Mouse (Mus musculus): ENCODE results near the gene Nup54. TPM values are rescaled to one million over a fixed set of nuclear protein-coding genes. Genes with fewer than 3 reads are reported as not detected.

The Nup54 gene
- 54.1 and 55.1 TPM in 2 replicates for polyA plus RNA-seq (2015; fragmentation: Nextera tagmentation; extraction: Ambion mirVana)

DNA sequence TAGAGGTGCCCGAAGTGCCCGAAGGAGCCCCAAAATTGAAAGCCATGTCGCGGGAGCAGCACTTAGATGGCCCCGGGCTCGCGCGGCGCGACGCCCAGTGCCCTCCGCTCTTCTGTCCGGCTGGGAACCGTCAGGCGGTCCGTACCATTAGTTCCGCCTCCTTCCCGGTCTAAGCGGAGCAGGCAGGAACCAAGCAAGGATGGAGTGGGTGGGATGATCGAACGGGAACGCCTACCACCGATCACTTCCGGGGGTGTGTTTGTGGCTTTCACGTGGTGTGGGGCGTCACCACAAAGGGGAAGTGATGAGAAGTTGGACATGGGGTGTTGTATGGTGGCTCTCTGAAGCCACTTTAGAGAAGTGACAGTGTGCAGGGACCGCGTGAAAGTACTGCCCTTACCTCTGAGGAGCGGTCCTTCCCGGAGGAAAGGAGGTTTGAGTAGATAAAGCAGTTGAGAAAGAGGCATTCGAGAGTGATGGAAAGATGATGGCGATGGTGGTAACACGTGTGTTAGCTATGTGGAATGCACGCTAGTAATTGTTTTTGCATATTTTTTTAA lies at the start of gene Nup54:
Gene Nup54, minus strand, starts transcription at position 195 of the 560 bp plus-strand sequence.
- Histone ChIP-seq H3K4me2 (peak within 1 kb of the TSS; percentile 84), H3K4me1 (peaks cover 9% of the 10 kb centered on the region), H3K9ac (peak within 1 kb of the TSS; percentile 90), H3K27ac (peak within 1 kb of the TSS; percentile 87), H3K4me3 (replicated peaks) (peak within 1 kb of the TSS; percentile 86), H3K9me3 (replicated peaks) (no peaks in the 10 kb centered on the region), H3K27me3 (no peaks in the 10 kb centered on the region), H3K36me3 (peaks cover 7% of the 10 kb centered on the region)
- under 1% methylated on average over 34 of the region's 34 CpGs for WGBS
- peak; percentile 99 for ATAC-seq (replicated peaks; ENCODE audit: low FRiP score)

GRCm38 (mm10) chr5:92472863-92473262 lies 37.8 kb upstream of the Nup54 start:
- Histone ChIP-seq H3K4me1 (peaks cover 9% of the 10 kb centered on the region; the same call in 1 of the 2 replicates), H3K4me3 (replicated peaks) (no peak overlapping the region), H3K36me3 (peaks cover 5% of the 10 kb centered on the region; the same call in 1 of the 2 replicates), H3K4me2 (no peak overlapping the region), H3K9me3 (replicated peaks) (no peaks in the 10 kb centered on the region), H3K27ac (no peak overlapping the region), H3K27me3 (no peaks in the 10 kb centered on the region), H3K9ac (no peak overlapping the region)
- no peak for ATAC-seq (replicated peaks; ENCODE audit: low FRiP score)
- WGBS: 63% methylated on average over 5 of the region's 5 CpGs

- WGBS: 90% methylated on average over 4 of the region's 4 CpGs
- peaks cover 5% of the 10 kb centered on the region; the same call in 1 of the 2 replicates for H3K36me3 ChIP-seq
- H3K4me3 ChIP-seq (replicated peaks): no peak overlapping the region
- no peak for ATAC-seq (replicated peaks; ENCODE audit: low FRiP score)
- H3K27me3 ChIP-seq: no peaks in the 10 kb centered on the region
- no peaks in the 10 kb centered on the region for H3K9me3 ChIP-seq (replicated peaks)
- H3K4me2 ChIP-seq: no peak overlapping the region
- no peak overlapping the region for H3K27ac ChIP-seq
- H3K4me1 ChIP-seq: peaks cover 20% of the 10 kb centered on the region
- H3K9ac ChIP-seq: no peak overlapping the region
Observed at GRCm38 (mm10) chr5:92471531-92471930, 36.5 kb upstream of the Nup54 start.

DNA sequence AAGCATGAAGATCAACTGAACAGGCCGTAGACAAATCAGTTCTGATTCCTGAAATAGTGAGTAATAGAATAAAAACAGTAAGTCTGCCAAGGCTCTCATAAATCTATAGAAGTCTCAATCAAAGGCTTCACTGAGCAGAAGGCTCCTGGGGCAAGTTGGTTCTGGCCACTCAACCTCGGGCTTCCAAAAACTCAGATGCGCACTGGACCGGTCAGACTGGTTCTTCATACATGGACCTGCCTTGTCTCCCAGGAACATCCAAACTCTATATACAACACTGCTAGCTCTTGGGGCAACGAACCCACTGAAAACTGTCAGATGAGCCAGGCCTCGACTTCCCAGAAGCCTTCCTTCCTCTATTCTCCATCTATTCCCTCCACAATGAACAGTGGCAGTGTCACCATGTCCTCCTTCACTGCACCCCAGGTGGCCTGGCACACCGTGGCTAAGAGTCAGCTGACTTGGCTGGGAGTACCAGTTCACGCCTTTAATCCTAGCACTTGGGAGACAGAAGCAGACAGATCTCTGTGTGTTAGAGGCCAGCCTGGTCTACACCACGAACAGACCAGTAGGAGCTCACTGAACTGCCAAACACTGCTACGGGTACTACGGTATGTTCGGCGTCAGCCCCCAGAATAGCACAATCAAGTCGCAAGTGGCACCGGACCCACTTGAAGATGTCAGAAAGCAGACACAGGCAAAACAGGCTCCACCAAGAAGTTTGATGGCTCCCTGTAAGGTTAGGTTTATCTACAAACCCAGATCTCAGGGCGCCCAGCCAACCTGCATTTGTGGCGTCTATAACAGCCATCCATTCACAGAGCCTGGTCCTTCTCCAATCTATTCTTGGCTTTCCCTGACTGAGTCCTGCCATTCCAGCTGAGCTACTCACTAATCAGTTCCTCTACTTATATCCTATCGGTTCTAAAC lies 34.4 kb upstream of the Nup54 start:
- Histone ChIP-seq H3K9me3 (replicated peaks) (no peaks in the 10 kb centered on the region), H3K4me3 (replicated peaks) (no peak overlapping the region), H3K9ac (no peak overlapping the region), H3K27me3 (no peaks in the 10 kb centered on the region), H3K4me1 (peaks cover 20% of the 10 kb centered on the region), H3K4me2 (no peak overlapping the region), H3K36me3 (no peaks in the 10 kb centered on the region), H3K27ac (no peak overlapping the region)
- WGBS: 87% methylated on average over 18 of the region's 18 CpGs
- ATAC-seq (replicated peaks; ENCODE audit: low FRiP score): no peak

- Histone ChIP-seq H3K27ac (no peak overlapping the region), H3K9ac (no peak overlapping the region), H3K4me1 (peaks cover 20% of the 10 kb centered on the region), H3K4me3 (replicated peaks) (no peak overlapping the region), H3K9me3 (replicated peaks) (no peaks in the 10 kb centered on the region), H3K4me2 (no peak overlapping the region), H3K27me3 (no peaks in the 10 kb centered on the region), H3K36me3 (no peaks in the 10 kb centered on the region)
- ATAC-seq (replicated peaks; ENCODE audit: low FRiP score): no peak
- 80% methylated on average over 6 of the region's 6 CpGs for WGBS
Observed at GRCm38 (mm10) chr5:92468234-92468633, 33.2 kb upstream of the Nup54 start.

- 68% methylated on average over 8 of the region's 8 CpGs for WGBS
- H3K4me3 ChIP-seq (replicated peaks): no peak overlapping the region
- peaks cover 20% of the 10 kb centered on the region for H3K4me1 ChIP-seq
- H3K9ac ChIP-seq: no peak overlapping the region
- no peaks in the 10 kb centered on the region for H3K36me3 ChIP-seq
- ATAC-seq (replicated peaks; ENCODE audit: low FRiP score): no peak
- no peaks in the 10 kb centered on the region for H3K9me3 ChIP-seq (replicated peaks)
- peak overlapping the region; percentile 54; the same call in 1 of the 2 replicates for H3K27ac ChIP-seq
- no peaks in the 10 kb centered on the region for H3K27me3 ChIP-seq
- no peak overlapping the region for H3K4me2 ChIP-seq
Observed at GRCm38 (mm10) chr5:92467102-92467766, 32.2 kb upstream of the Nup54 start.

DNA sequence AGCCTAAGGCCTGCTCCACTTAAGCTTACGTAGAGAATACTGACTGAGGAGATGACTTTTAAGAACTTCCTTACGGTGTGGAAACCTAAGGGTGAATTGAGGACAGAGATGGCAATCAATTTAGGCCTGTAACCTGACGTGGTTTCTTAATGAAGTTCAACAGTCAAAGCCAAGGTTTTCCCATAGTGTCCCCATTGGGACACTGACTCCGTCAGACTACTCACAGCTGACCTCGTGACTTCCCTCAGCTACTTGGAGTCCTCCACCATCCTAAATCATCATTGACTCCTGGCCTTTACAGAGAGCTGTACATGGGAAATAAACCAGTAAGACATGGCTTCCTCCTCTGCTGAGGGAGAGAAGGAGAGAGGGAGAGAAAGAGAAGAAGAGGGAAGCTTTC lies 30.5 kb upstream of the Nup54 start:
- H3K27ac ChIP-seq: no peak overlapping the region
- no peaks in the 10 kb centered on the region for H3K9me3 ChIP-seq (replicated peaks)
- H3K9ac ChIP-seq: no peak overlapping the region
- no peak for ATAC-seq (replicated peaks; ENCODE audit: low FRiP score)
- no peaks in the 10 kb centered on the region for H3K27me3 ChIP-seq
- H3K4me3 ChIP-seq (replicated peaks): no peak overlapping the region
- H3K4me1 ChIP-seq: peaks cover 20% of the 10 kb centered on the region
- WGBS: 75% methylated on average over 5 of the region's 5 CpGs
- no peak overlapping the region for H3K4me2 ChIP-seq
- H3K36me3 ChIP-seq: peaks cover 1% of the 10 kb centered on the region; the same call in 1 of the 2 replicates

- H3K4me2 ChIP-seq: no peak overlapping the region
- H3K9me3 ChIP-seq (replicated peaks): no peaks in the 10 kb centered on the region
- H3K36me3 ChIP-seq: peaks cover 6% of the 10 kb centered on the region; the same call in 1 of the 2 replicates
- H3K27me3 ChIP-seq: no peaks in the 10 kb centered on the region
- no peak; the same call in 1 of the 2 replicates for ATAC-seq (replicated peaks; ENCODE audit: low FRiP score)
- no peaks in the 10 kb centered on the region for H3K4me1 ChIP-seq
- H3K27ac ChIP-seq: no peak overlapping the region
- WGBS: 24% methylated on average over 5 of the region's 5 CpGs
- no peak overlapping the region for H3K9ac ChIP-seq
- H3K4me3 ChIP-seq (replicated peaks): no peak overlapping the region
Observed at GRCm38 (mm10) chr5:92461321-92461720, 26.3 kb upstream of the Nup54 start.

- Histone ChIP-seq H3K4me2 (no peak overlapping the region), H3K36me3 (peaks cover 11% of the 10 kb centered on the region)
- 48% methylated on average over 5 of the region's 5 CpGs for WGBS
Observed at GRCm38 (mm10) chr5:92458726-92459125, 23.7 kb upstream of the Nup54 start.

DNA sequence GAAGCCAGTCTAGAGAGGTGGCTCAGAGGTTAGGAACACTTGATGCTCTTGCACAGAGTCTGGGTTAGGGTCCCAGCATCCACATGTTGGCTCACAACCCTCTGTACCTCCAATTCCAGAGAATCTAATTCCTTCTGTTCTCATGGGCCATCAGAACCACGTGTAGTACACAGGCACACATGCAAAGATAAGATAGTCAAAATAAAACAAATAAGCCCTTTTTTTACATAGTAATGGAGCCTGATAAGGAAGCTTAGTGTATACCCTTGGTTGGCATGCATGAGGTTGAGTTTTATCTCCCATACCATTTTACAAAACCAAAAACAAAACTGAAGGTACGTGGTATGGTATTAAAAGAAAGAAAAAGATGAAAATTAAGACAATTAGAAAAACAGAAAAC lies 22.4 kb upstream of the Nup54 start:
- Histone ChIP-seq H3K4me3 (replicated peaks) (no peak overlapping the region), H3K4me2 (no peak overlapping the region), H3K4me1 (no peaks in the 10 kb centered on the region), H3K9me3 (replicated peaks) (no peaks in the 10 kb centered on the region), H3K36me3 (peaks cover 16% of the 10 kb centered on the region), H3K27ac (no peak overlapping the region), H3K9ac (no peak overlapping the region), H3K27me3 (no peaks in the 10 kb centered on the region)
- 84% methylated on average over 2 of the region's 2 CpGs for WGBS
- no peak for ATAC-seq (replicated peaks; ENCODE audit: low FRiP score)

More at GRCm38 (mm10) chr5:92458726-92459125, 23.7 kb upstream of the Nup54 start:
- ATAC-seq (replicated peaks; ENCODE audit: low FRiP score): no peak
- no peak overlapping the region for H3K9ac ChIP-seq
- H3K9me3 ChIP-seq (replicated peaks): no peaks in the 10 kb centered on the region
- no peaks in the 10 kb centered on the region for H3K27me3 ChIP-seq
- no peaks in the 10 kb centered on the region for H3K4me1 ChIP-seq
- no peak overlapping the region for H3K4me3 ChIP-seq (replicated peaks)
- H3K27ac ChIP-seq: no peak overlapping the region

DNA sequence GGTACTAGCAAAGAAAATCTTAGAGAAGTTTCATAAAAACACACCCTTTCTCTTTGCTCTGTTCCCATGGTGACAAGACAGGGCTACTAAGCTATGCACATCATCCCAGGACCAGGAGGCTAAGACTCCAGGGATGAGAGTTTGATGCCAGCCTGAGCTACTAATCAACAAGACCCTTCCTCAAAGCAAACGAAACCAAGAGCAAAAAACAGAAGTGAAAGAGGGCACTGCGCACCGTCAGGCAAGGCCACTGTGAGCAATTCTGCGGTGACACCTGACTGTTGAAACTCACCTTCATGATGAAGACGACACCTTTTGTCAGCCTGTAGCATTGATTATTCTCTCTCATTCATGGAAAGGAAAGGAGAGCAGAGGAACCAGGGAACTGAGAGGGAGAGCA lies 17.9 kb upstream of the Nup54 start:
- no peak overlapping the region for H3K9ac ChIP-seq
- ATAC-seq (replicated peaks; ENCODE audit: low FRiP score): no peak
- H3K27me3 ChIP-seq: no peaks in the 10 kb centered on the region
- H3K9me3 ChIP-seq (replicated peaks): no peaks in the 10 kb centered on the region
- no peak overlapping the region for H3K4me2 ChIP-seq
- no peak overlapping the region for H3K4me3 ChIP-seq (replicated peaks)
- H3K4me1 ChIP-seq: no peaks in the 10 kb centered on the region
- peaks cover 34% of the 10 kb centered on the region for H3K36me3 ChIP-seq
- WGBS: 95% methylated on average over 5 of the region's 5 CpGs
- no peak overlapping the region for H3K27ac ChIP-seq

GRCm38 (mm10) chr5:92446736-92447135 lies 11.7 kb upstream of the Nup54 start:
- H3K4me3 ChIP-seq (replicated peaks): no peak overlapping the region
- H3K27ac ChIP-seq: no peak overlapping the region
- H3K36me3 ChIP-seq: peaks cover 52% of the 10 kb centered on the region
- no peaks in the 10 kb centered on the region for H3K27me3 ChIP-seq
- no peaks in the 10 kb centered on the region for H3K9me3 ChIP-seq (replicated peaks)
- H3K4me1 ChIP-seq: no peaks in the 10 kb centered on the region
- WGBS: 92% methylated on average over 5 of the region's 5 CpGs
- no peak overlapping the region for H3K4me2 ChIP-seq
- H3K9ac ChIP-seq: no peak overlapping the region
- no peak for ATAC-seq (replicated peaks; ENCODE audit: low FRiP score)
